Mouse (Mus musculus) forebrain, embryonic 15.5 days (tissue): ENCODE measurements around the gene Tbc1d19. TPM values are rescaled to one million over a fixed set of nuclear protein-coding genes. Genes with fewer than 3 reads are reported as not detected.

Source experiments
- ATAC-seq: fragments of 200-750 bp; cut with Nextera tagmentation; replicated peaks from 2 replicates; pipeline ENCODE4 v1.8.0; 2017; ENCODE audit warnings: mild to moderate bottlenecking, moderate TSS enrichment, moderate library complexity
- H3K27ac ChIP-seq: fragments of 300-500 bp; sonication (generic); replicated peaks from 2 replicates; pipeline ENCODE4 v1.5.1; 2015; ENCODE audit warnings: mild to moderate bottlenecking, inconsistent platforms
- H3K27me3 ChIP-seq: fragments of 300-500 bp; sonication (generic); 2 replicates; pipeline ENCODE4 v1.6.1; 2015; ENCODE audit warnings: inconsistent platforms
- H3K36me3 ChIP-seq: fragments of 300-500 bp; sonication (generic); 2 replicates; pipeline ENCODE4 v1.6.1; 2015; ENCODE audit warnings: mild to moderate bottlenecking, inconsistent platforms
- H3K4me1 ChIP-seq: fragments of 300-500 bp; sonication (generic); 2 replicates; pipeline ENCODE4 v1.6.1; 2015; ENCODE audit warnings: inconsistent platforms
- H3K4me2 ChIP-seq: fragments of 300-500 bp; sonication (generic); replicated peaks from 2 replicates; pipeline ENCODE4 v1.6.1; 2015; ENCODE audit warnings: mild to moderate bottlenecking, inconsistent platforms
- H3K4me3 ChIP-seq: fragments of 300-500 bp; sonication (generic); 2 replicates; pipeline ENCODE4 v1.5.1; 2015; ENCODE audit warnings: mild to moderate bottlenecking, inconsistent platforms
- H3K9ac ChIP-seq: fragments of 300-500 bp; sonication (generic); replicated peaks from 2 replicates; pipeline ENCODE4 v1.6.1; 2015; ENCODE audit warnings: mild to moderate bottlenecking, inconsistent platforms
- H3K9me3 ChIP-seq: fragments of 300-500 bp; sonication (generic); 2 replicates; pipeline ENCODE4 v1.6.1; 2016; ENCODE audit warnings: inconsistent platforms
- WGBS: fragments of 180-500 bp; shearing (Covaris S2); methylation state at CpG from one replicate; pipeline ENCODE4 v1.1.7; 2015; ENCODE audit warnings: mixed read lengths; 5-methylcytosine and 5-hydroxymethylcytosine counted together
- polyA plus RNA-seq: library from polyadenylated mRNA; unstranded; fragments of >200 nt; fragmentation: Nextera tagmentation; extraction: Ambion mirVana; gene quantifications from 2 replicates; pipeline ENCODE4 v1.2.1, GENCODE M21; 2015

Gene Tbc1d19
- polyA plus RNA-seq = 61.8 and 64.1 TPM in 2 replicates

DNA sequence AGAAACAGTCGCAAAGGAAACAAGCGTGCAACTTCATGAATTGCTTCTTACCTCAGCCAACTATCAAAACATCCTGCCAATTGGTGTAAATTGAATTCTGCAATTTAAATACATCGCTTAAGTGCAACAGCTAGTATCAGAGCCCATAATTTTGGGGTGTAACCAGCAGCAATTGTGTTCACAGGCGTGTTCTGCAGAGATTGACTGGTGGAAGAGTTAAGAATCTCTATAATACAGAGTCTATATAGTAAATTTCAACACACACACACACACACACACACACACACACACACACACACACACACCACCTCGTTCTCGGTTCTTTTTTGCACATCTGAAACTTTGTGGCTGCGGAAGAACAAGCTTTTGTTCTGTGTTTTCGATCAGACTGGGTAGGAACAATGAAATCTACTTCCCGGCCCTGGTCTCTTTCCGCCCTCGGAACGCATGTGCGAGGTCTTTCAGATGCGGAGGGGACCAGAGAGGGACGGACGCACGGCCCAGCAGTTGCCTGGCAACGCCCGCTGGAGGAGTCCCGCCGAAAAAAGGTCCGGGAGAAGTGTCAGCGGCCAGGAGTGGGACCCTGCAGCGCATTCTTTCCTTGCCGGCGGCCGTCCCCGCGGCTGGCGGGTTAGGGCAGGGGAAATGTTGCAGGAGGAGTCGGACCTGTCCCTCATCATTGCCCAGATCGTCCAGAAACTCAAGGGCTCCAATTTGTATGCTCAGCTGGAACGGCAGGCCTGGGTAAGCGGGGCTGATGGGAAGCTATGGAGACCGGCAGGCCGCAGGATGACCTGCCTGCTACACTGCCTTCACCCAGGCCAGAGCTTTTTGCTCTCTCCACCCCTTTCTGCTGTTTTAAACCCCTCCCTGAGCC, at the start of gene Tbc1d19:
Gene Tbc1d19 (plus strand): TSS at position 492 of the 877 bp plus-strand sequence.
- H3K4me1 ChIP-seq = peaks cover 23% of the 10 kb centered on the region
- peak within 1 kb of the TSS; percentile 64 for H3K27ac ChIP-seq
- peak within 1 kb of the TSS; percentile 86 for H3K9ac ChIP-seq
- H3K4me2 ChIP-seq = peak within 1 kb of the TSS; percentile 78
- H3K4me3 ChIP-seq = peak within 1 kb of the TSS; percentile 95
- no peaks in the 10 kb centered on the region for H3K36me3 ChIP-seq
- H3K27me3 ChIP-seq = no peaks in the 10 kb centered on the region; the same call in 1 of the 2 replicates
- ATAC-seq = peak; percentile 99
- 5% methylated on average over 36 of the region's 36 CpGs for WGBS
- no peaks in the 10 kb centered on the region for H3K9me3 ChIP-seq

DNA sequence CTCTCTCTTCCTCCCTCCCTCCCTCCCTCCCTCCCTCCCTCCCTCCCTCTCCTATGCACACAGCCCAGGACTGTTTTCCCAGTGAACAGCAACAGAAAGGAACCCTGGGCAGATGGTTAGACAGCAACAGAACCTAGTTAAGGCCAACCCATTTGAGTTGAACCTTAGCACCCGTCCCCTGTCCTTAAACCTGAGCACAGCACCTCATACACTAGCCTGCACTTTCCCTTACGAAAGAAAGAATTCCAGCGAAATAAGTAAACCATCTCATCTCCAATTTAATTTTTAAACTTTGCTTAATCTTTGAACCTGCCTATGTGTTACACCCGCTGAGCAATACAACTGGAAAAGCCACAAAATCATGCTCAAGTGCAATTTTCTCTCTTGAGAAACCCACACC, 49.5 kb upstream of the Tbc1d19 start:
- Histone ChIP-seq H3K27me3 (no peaks in the 10 kb centered on the region), H3K9ac (no peak overlapping the region), H3K4me1 (no peaks in the 10 kb centered on the region), H3K27ac (no peak overlapping the region), H3K4me3 (no peak overlapping the region), H3K4me2 (no peak overlapping the region), H3K36me3 (no peaks in the 10 kb centered on the region), H3K9me3 (no peaks in the 10 kb centered on the region)
- no peak for ATAC-seq
- 89% methylated on average over 4 of the region's 4 CpGs for WGBS

DNA sequence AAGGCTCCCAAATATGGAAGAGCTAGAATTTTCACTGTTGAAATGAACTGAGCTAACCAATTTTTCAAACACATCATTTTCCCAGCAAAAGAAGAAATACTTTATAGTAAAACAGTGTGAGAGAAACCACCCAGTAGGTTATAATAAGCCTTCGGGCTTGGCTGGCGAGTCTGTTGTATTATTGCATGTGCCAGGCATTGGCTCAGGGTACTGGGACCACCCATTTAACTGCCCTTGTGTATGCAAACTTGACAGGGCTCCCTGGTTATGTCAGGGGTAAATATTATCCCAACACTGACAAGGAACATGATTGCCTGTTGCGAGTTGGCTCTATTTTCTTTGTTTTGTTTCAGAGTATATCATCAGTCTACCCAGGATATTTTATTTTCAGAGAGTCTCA, 48.5 kb upstream of the Tbc1d19 start:
- no peak for ATAC-seq
- WGBS = 75% methylated on average over 3 of the region's 3 CpGs
- Histone ChIP-seq H3K27ac (no peak overlapping the region), H3K27me3 (no peaks in the 10 kb centered on the region), H3K36me3 (no peaks in the 10 kb centered on the region), H3K9ac (no peak overlapping the region), H3K4me3 (no peak overlapping the region), H3K4me2 (no peak overlapping the region), H3K9me3 (no peaks in the 10 kb centered on the region), H3K4me1 (no peaks in the 10 kb centered on the region)

DNA sequence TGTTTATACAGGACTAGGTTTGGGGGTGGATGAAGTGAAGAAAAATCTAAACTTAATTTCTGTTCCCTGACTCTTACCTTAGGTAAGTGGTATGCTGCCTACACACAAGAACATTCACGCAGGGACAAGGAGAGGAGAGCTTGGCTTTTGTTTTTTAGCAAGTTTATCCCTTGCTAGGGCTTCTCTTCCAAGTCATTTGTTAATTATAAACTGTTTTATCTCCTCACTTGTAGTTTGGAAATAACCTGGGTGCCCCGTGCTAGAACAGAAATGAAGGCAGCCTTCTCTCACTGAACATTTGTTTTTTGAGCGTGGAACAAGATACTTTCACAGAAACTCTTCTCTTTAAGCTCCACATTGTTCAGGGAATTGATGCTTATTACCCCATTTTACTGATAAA, 48.1 kb upstream of the Tbc1d19 start:
- no peaks in the 10 kb centered on the region for H3K27me3 ChIP-seq
- no peak overlapping the region for H3K27ac ChIP-seq
- WGBS = 83% methylated on average over 3 of the region's 3 CpGs

DNA sequence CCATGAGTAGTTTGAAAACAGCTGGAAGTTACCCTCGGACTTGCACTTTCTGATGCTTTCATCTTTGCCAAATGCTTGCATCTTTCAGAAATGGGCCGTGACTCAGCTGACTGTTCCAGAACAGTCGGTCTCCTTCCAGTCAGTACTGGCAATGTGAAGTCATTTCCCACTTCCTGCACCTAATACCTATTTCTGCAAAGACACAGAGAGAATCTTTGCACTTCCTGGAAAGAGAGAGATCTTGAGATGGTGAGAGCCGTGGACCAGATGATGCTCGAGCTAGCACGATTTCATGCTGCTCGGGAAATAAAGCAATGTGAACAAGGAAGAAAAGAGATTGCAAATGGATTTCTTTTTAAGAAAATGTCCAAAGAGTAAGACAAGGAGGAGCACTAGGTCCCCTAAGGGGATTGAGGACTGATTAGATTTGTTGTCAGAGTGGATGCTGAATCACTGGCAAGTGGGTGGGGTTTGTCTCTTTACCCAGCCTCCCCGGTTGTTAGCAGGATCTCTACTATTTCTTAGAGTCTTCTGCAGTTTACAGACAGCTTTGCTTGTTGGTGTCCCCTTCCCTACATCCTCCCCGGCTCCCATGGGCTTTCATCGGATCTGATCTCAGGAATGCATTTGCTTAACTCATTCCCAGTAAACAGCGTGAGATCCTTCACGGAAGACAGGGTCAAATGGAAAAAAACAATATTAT, 24.4 kb upstream of the Tbc1d19 start:
- no peak for ATAC-seq
- Histone ChIP-seq H3K27ac (no peak overlapping the region), H3K9ac (no peak overlapping the region), H3K4me1 (no peaks in the 10 kb centered on the region), H3K4me3 (no peak overlapping the region), H3K9me3 (no peaks in the 10 kb centered on the region), H3K4me2 (no peak overlapping the region), H3K36me3 (no peaks in the 10 kb centered on the region), H3K27me3 (no peaks in the 10 kb centered on the region)
- WGBS = 70% methylated on average over 12 of the region's 12 CpGs

More for the DNA sequence above, 48.1 kb upstream of the Tbc1d19 start:
- no peak overlapping the region for H3K4me3 ChIP-seq
- no peak overlapping the region for H3K4me2 ChIP-seq
- no peaks in the 10 kb centered on the region for H3K4me1 ChIP-seq
- no peak overlapping the region for H3K9ac ChIP-seq
- H3K9me3 ChIP-seq = no peaks in the 10 kb centered on the region
- ATAC-seq = no peak
- no peaks in the 10 kb centered on the region for H3K36me3 ChIP-seq

DNA sequence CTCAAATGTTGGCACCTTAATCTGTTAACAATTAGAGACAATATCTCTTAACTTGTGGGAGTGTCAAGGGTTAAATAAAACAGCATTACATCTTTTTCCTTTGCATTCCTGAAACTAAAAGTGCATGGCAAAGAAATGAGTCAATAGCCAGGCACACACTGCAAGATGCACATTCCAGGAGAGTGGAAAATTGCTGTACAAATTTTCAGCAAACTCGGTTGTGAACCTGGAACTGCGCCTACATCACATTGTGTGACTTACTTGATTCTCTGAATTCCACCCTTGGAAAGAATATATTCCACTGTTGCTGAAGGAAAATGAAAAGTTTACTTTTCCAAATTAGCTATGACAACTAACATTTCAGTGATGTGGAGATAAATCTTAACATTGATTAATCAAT, 8.0 kb upstream of the Tbc1d19 start:
- Histone ChIP-seq H3K9me3 (no peaks in the 10 kb centered on the region), H3K36me3 (no peaks in the 10 kb centered on the region), H3K27me3 (no peaks in the 10 kb centered on the region), H3K4me3 (no peak overlapping the region), H3K4me2 (no peak overlapping the region), H3K27ac (no peak overlapping the region), H3K4me1 (no peaks in the 10 kb centered on the region), H3K9ac (no peak overlapping the region)
- ATAC-seq = no peak
- WGBS = 85% methylated on average over 2 of the region's 2 CpGs

DNA sequence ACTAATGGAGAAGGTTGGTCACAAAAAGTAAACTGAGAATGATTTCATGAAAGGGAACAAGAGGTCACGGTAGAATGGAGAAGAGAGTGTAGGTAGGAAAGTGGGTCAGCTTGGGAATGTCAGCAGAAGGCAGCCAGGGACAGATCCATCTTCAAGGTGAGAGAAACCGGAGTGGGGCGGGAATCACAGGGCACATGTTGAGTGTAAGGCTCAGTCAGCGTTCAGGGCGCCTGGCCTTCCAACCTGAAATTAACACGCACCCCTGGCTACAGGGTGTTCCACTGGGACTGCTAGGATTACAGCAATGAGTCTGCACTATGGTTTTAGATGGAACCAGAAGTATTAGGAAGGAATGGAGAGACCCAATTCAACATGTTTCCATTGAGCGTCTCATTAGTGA, 10.3 kb downstream of the Tbc1d19 start:
- Histone ChIP-seq H3K4me3 (no peak overlapping the region), H3K9me3 (no peaks in the 10 kb centered on the region), H3K4me1 (no peaks in the 10 kb centered on the region), H3K27ac (no peak overlapping the region), H3K36me3 (no peaks in the 10 kb centered on the region), H3K4me2 (no peak overlapping the region), H3K9ac (no peak overlapping the region), H3K27me3 (no peaks in the 10 kb centered on the region)
- 93% methylated on average over 7 of the region's 7 CpGs for WGBS
- no peak for ATAC-seq

DNA sequence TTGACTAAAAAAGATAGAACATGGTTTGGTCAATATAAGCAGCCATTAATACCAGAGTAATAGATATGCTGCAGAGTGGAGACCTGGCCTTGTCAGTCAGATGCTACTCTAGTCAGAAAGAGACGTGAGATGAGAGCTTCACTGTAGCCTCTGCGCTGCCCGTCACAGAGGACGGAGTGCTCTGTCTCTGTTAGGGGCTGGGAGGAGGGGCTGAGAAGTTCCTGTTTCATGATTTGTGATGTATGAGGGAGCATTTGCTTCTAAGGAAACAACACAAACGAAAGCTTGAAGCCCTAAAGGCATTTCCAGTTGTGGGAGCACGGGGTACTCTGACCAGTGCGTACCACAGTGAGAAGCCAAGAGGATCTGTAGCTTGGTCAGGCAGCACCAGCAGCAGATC, 16.5 kb downstream of the Tbc1d19 start:
- WGBS = 85% methylated on average over 7 of the region's 7 CpGs
- no peak for ATAC-seq

DNA sequence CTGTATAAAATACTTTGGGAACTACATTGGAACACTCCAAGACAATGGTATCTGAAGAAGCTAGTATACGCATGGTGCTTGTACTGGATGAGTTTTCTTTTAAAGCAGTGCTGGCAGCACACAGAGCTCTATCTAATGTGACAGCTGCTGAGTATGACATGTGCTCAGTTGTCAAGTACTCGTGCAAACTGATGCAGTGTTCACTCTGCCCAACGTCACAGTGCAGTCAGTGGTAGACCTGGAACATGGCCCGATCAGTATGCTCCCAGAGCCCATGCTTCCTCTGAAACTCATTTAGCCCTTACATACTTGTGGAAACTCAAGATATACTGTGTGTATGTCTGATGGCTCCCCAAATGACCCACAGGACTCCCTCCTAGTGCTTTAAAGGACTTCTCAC, 25.1 kb downstream of the Tbc1d19 start:
- Histone ChIP-seq H3K9ac (no peak overlapping the region), H3K4me3 (no peak overlapping the region), H3K9me3 (no peaks in the 10 kb centered on the region), H3K4me1 (no peaks in the 10 kb centered on the region), H3K27me3 (no peaks in the 10 kb centered on the region), H3K27ac (no peak overlapping the region), H3K36me3 (peaks cover 20% of the 10 kb centered on the region), H3K4me2 (no peak overlapping the region)
- WGBS = 86% methylated on average over 4 of the region's 4 CpGs
- no peak for ATAC-seq

More for the DNA sequence above, 16.5 kb downstream of the Tbc1d19 start:
- no peaks in the 10 kb centered on the region for H3K4me1 ChIP-seq
- no peaks in the 10 kb centered on the region for H3K9me3 ChIP-seq
- no peak overlapping the region for H3K27ac ChIP-seq
- H3K27me3 ChIP-seq = no peaks in the 10 kb centered on the region
- no peak overlapping the region for H3K9ac ChIP-seq
- H3K36me3 ChIP-seq = peaks cover 9% of the 10 kb centered on the region
- H3K4me3 ChIP-seq = no peak overlapping the region
- H3K4me2 ChIP-seq = no peak overlapping the region

DNA sequence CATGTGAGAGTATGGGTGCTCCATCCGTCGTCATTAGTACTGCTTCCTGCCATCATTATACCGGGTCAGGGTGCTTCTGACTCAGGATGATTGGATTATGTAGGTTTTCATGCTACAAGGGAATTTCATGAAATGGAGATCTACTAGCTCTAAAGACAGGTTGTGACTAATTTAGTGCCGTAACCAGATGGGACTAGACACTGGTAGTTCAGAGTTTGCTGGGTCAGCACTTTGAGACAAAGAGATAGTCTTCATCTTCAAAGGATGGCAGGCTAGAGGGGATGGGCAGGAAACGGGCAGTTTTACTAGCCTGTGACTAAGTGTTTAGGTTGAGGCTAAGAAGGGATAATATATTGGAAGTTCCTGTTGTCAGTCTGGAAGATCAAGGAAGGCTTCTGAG, 31.9 kb downstream of the Tbc1d19 start:
- peaks cover 6% of the 10 kb centered on the region for H3K36me3 ChIP-seq
- no peak overlapping the region for H3K9ac ChIP-seq
- H3K27ac ChIP-seq = no peak overlapping the region
- H3K4me3 ChIP-seq = no peak overlapping the region
- H3K9me3 ChIP-seq = no peaks in the 10 kb centered on the region
- H3K4me2 ChIP-seq = no peak overlapping the region
- ATAC-seq = no peak
- H3K4me1 ChIP-seq = no peaks in the 10 kb centered on the region
- H3K27me3 ChIP-seq = no peaks in the 10 kb centered on the region
- WGBS = 89% methylated on average over 5 of the region's 5 CpGs

DNA sequence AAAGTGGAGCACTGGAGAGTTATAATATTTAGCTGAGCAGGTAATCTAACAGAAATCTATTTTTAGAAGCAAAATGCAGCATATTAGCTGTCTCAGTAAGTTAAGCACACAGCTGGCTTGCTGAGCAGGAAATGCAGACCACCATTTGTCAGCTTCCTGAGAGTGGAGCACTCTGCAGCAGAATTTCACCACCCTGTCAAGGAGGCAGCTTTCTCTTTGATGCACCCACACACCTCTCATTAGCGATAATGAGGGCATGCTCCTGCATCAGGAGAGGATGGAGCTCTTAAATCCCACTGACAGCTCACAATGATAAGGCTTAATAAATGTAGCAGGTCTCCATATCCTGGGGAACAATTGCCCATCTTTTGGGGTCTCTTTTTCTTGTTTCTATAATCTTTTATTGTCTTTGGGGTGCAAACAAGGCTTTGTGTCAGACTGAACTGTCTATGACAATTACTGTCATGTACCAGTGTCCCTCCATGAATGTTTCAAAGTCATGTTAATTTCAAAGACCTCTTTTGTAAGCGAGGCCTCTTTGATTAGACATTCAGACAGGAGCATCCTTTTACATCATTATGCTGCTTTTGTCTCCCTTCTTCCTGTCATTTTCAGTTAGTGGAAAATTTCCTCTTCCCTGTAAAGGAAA, 39.0 kb downstream of the Tbc1d19 start:
- no peak overlapping the region for H3K9ac ChIP-seq
- H3K27me3 ChIP-seq = no peaks in the 10 kb centered on the region
- H3K4me3 ChIP-seq = no peak overlapping the region
- peak overlapping the region; percentile 51 for H3K27ac ChIP-seq
- H3K9me3 ChIP-seq = no peaks in the 10 kb centered on the region
- H3K4me1 ChIP-seq = no peaks in the 10 kb centered on the region
- ATAC-seq = peak; percentile 61
- H3K4me2 ChIP-seq = no peak overlapping the region
- H3K36me3 ChIP-seq = peaks cover 6% of the 10 kb centered on the region; the same call in 1 of the 2 replicates
- WGBS = 55% methylated on average over 2 of the region's 2 CpGs

DNA sequence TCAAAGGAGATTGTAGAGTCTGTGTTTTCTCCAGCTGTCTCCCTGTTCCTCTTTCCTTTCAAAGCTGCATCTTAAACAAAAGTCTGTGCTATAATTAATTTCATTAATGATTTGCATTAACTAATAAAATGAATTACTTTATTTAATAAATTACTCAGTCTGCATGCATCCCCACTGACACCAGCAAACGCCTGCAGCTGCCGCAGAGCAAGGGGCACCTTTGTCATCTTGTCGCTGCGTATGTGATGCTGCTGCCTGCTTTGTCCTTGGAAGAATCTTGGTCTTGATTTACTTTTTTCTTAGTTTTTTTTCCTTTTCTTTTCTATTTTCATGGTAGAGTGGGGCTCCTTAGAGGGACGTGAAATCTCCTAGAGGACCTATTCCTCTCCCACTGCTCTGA, 43.2 kb downstream of the Tbc1d19 start:
- Histone ChIP-seq H3K36me3 (peaks cover 7% of the 10 kb centered on the region), H3K27me3 (no peaks in the 10 kb centered on the region), H3K9me3 (no peaks in the 10 kb centered on the region), H3K4me2 (no peak overlapping the region), H3K9ac (no peak overlapping the region), H3K4me1 (no peaks in the 10 kb centered on the region), H3K4me3 (no peak overlapping the region), H3K27ac (no peak overlapping the region)
- ATAC-seq = no peak
- whole genome bisulfite sequencing = 60% methylated on average over 5 of the region's 5 CpGs
